Mouse (Mus musculus) thymus, postnatal 10 days (tissue): ENCODE measurements around the gene C330007P06Rik.

Experiments
- DNase-seq, 2 experiments: peaks; one replicate each; pipeline ENCODE4 v3.0.0; 2021; ENCODE audit warnings: low spot score in 2 of 2

The C330007P06Rik gene

GRCm38 (mm10) chrX:36837069-36837676, 36.7 kb downstream of the C330007P06Rik start:
- no peak for DNase-seq

- DNase-seq: peak; percentile 49 to 76
These were observed 40.4 kb downstream of the C330007P06Rik start for GRCm38 (mm10) chrX:36833397-36834084.

GRCm38 (mm10) chrX:36831632-36832031, 42.3 kb downstream of the C330007P06Rik start:
- no peak for DNase-seq

GRCm38 (mm10) chrX:36830271-36830670, 43.6 kb downstream of the C330007P06Rik start:
- no peak for DNase-seq

- DNase-seq: no peak
These were observed 47.0 kb downstream of the C330007P06Rik start for GRCm38 (mm10) chrX:36826873-36827272.

GRCm38 (mm10) chrX:36825032-36825431, 48.9 kb downstream of the C330007P06Rik start:
- no peak for DNase-seq

- DNase-seq: no peak
These were observed 49.8 kb downstream of the C330007P06Rik start for GRCm38 (mm10) chrX:36823932-36824711.

- DNase-seq: peak in 1 of 2 experiments; percentile 31
These were observed 53.7 kb downstream of the C330007P06Rik start for GRCm38 (mm10) chrX:36820201-36820600.

- DNase-seq: no peak
These were observed 54.3 kb downstream of the C330007P06Rik start for GRCm38 (mm10) chrX:36819575-36819974.

- no peak for DNase-seq
These were observed 56.9 kb downstream of the C330007P06Rik start for GRCm38 (mm10) chrX:36816953-36817441.

- DNase-seq: no peak
These were observed 57.5 kb downstream of the C330007P06Rik start for GRCm38 (mm10) chrX:36816368-36816899.

- no peak for DNase-seq
These were observed 58.5 kb downstream of the C330007P06Rik start for GRCm38 (mm10) chrX:36815439-36815838.

- DNase-seq: no peak
These were observed 58.9 kb downstream of the C330007P06Rik start for GRCm38 (mm10) chrX:36815022-36815421.

- no peak for DNase-seq
These were observed 59.6 kb downstream of the C330007P06Rik start for GRCm38 (mm10) chrX:36814161-36814836.

- DNase-seq: peak in 1 of 2 experiments; percentile 25
These were observed 62.5 kb downstream of the C330007P06Rik start for GRCm38 (mm10) chrX:36811377-36811776.

- no peak for DNase-seq
These were observed 65.6 kb downstream of the C330007P06Rik start for GRCm38 (mm10) chrX:36808318-36808683.

- DNase-seq: peak; percentile 79 to 80
These were observed 66.3 kb downstream of the C330007P06Rik start for GRCm38 (mm10) chrX:36807360-36808317.

GRCm38 (mm10) chrX:36805466-36806235, 68.3 kb downstream of the C330007P06Rik start:
- no peak for DNase-seq

- no peak for DNase-seq
These were observed 69.7 kb downstream of the C330007P06Rik start for GRCm38 (mm10) chrX:36804196-36804595.

GRCm38 (mm10) chrX:36803189-36803588, 70.7 kb downstream of the C330007P06Rik start:
- peak in 1 of 2 experiments; percentile 7 for DNase-seq
